Comparison of ENCODE assay signal across 8 mouse cellular contexts in the genomic region with DNA sequence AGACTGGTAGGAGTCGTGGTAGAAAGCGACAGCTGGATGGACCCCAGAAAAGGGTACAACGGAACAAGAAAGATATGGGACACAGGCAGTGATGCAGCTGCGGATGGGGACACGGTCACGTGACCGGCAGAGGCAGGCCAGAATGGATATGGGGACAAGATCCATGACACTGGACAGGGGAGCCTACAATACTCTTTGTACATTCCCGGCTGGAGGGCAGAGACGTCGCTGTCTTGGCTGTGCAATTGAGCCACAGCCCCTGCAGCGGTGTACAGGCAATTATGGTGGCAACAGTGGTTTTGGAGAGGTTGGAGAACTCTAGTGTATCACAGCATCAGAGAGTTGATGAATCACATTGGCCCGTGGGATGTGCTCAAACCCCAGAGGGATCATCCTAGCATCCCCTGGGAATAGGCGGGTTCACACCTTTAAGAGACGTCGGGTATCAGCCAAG. TPM values are rescaled to one million over a fixed set of nuclear protein-coding genes. Genes with fewer than 3 reads are reported as not detected.
DNase-seq lines count a peak whose midpoint lies in the region; ATAC-seq and TF ChIP-seq lines count a peak whose summit lies in the region.

No protein-coding gene starts in this region.

- H3K4me3 ChIP-seq in CH12.LX (replicated peaks in 1 of 3; ENCODE audit: low read depth in 2 of 3, low read length in 2 of 3, poor library complexity in 1 of 3) = peak overlapping the region; percentile 16 to 86 (median 73)
- peak overlapping the region; percentile 75 for H3K4me3 ChIP-seq in embryonic facial prominence, embryonic 14.5 days (ENCODE audit: low read depth, low read length)
- H3K4me3 ChIP-seq in hindbrain, embryonic 13.5 days = peak overlapping the region; percentile 75
- peak overlapping the region; percentile 77 for H3K4me3 ChIP-seq in liver, embryonic 12.5 days

- peak; percentile 62 for DNase-seq in embryo, embryonic 10 days (ENCODE audit: low spot score)
- no peak for DNase-seq in embryo, embryonic 11 days
- no peak for DNase-seq in CH12.LX (ENCODE audit: extremely low read depth)
- peak; percentile 38 for DNase-seq in embryonic facial prominence, embryonic 14.5 days (ENCODE audit: low spot score)
- DNase-seq in adipocyte (ENCODE audit: low spot score) = no peak

- in situ Hi-C loops in CH12.LX (cut with MboI; ENCODE audit: low pct_ligation_motif_present, low pct_unique_long_range_greater_than_20kb, low sequenced_read_pairs) = no loop called here

- 6% methylated on average over 15 of the region's 15 CpGs for WGBS in embryonic facial prominence, embryonic 14.5 days
- 5% methylated on average over 15 of the region's 15 CpGs for WGBS in hindbrain, embryonic 13.5 days
- 4% methylated on average over 15 of the region's 15 CpGs for WGBS in liver, embryonic 12.5 days (ENCODE audit: insufficient replicate concordance)

- H3K4me2 ChIP-seq in CH12.LX (ENCODE audit: insufficient read depth, low read depth, poor library complexity, severe bottlenecking) = peak overlapping the region; percentile 10
- peak overlapping the region; percentile 92 for H3K4me2 ChIP-seq in embryonic facial prominence, embryonic 14.5 days (ENCODE audit: low read depth, low read length)
- peak overlapping the region; percentile 92 for H3K4me2 ChIP-seq in hindbrain, embryonic 13.5 days
- peak overlapping the region; percentile 100 for H3K4me2 ChIP-seq in liver, embryonic 12.5 days

- no peak for TF ChIP-seq POLR2A in CH12.LX (IDR thresholded peaks at IDR 0.05; ENCODE audit: low read depth, low read length)

- no peaks in the 10 kb centered on the region for H3K79me2 ChIP-seq in CH12.LX (replicated peaks; ENCODE audit: control insufficient read depth, extremely low read depth, insufficient read depth, poor library complexity, severe bottlenecking)

- H3K36me3 ChIP-seq in CH12.LX (replicated peaks in 1 of 2; ENCODE audit: control insufficient read depth in 1 of 2, insufficient read depth in 1 of 2, low read length in 1 of 2) = peaks cover 0 to 16% of the 10 kb centered on the region in 2 experiments
- H3K36me3 ChIP-seq in embryonic facial prominence, embryonic 14.5 days (ENCODE audit: control insufficient read depth, insufficient read depth, low read length) = no peaks in the 10 kb centered on the region
- H3K36me3 ChIP-seq in hindbrain, embryonic 13.5 days = no peaks in the 10 kb centered on the region
- H3K36me3 ChIP-seq in liver, embryonic 12.5 days = peaks cover 12% of the 10 kb centered on the region

- TF ChIP-seq CTCF in CH12.LX (conservative IDR thresholded peaks at IDR 0.05 in 1 of 2, IDR thresholded peaks at IDR 0.05 in 1 of 2; ENCODE audit: low read depth in 2 of 2, low read length in 2 of 2) = no peak

- H3K9ac ChIP-seq in CH12.LX (ENCODE audit: insufficient read depth, low read depth) = peak overlapping the region; percentile 25; the same call in 1 of the 2 replicates
- peak overlapping the region; percentile 78 for H3K9ac ChIP-seq in embryonic facial prominence, embryonic 14.5 days (ENCODE audit: low read depth, low read length)
- peak overlapping the region; percentile 87 for H3K9ac ChIP-seq in hindbrain, embryonic 13.5 days
- peak overlapping the region; percentile 88 for H3K9ac ChIP-seq in liver, embryonic 12.5 days

- peaks cover 13 to 29% of the 10 kb centered on the region in 2 experiments for H3K4me1 ChIP-seq in CH12.LX (ENCODE audit: control insufficient read depth in 1 of 2, insufficient read depth in 2 of 2)
- peaks cover 67% of the 10 kb centered on the region for H3K4me1 ChIP-seq in embryonic facial prominence, embryonic 14.5 days (ENCODE audit: control insufficient read depth, insufficient read depth, low read length)
- H3K4me1 ChIP-seq in hindbrain, embryonic 13.5 days (replicated peaks) = peaks cover 85% of the 10 kb centered on the region
- H3K4me1 ChIP-seq in liver, embryonic 12.5 days = peaks cover 97% of the 10 kb centered on the region

- peaks cover 2% of the 10 kb centered on the region for H3K27me3 ChIP-seq in CH12.LX (replicated peaks)
- H3K27me3 ChIP-seq in embryonic facial prominence, embryonic 14.5 days (replicated peaks; ENCODE audit: control insufficient read depth, insufficient read depth, low read length) = no peaks in the 10 kb centered on the region
- H3K27me3 ChIP-seq in hindbrain, embryonic 13.5 days = peaks cover 31% of the 10 kb centered on the region
- H3K27me3 ChIP-seq in liver, embryonic 12.5 days (replicated peaks) = peaks cover 22% of the 10 kb centered on the region

- dilution Hi-C loops in CH12.LX (cut with MboI; ENCODE audit: extremely low pct_ligation_motif_present, extremely low pct_unique_long_range_greater_than_20kb, low sequenced_read_pairs) = no loop called here

- no peak overlapping the region for H3K27ac ChIP-seq in CH12.LX (ENCODE audit: insufficient read depth, low read depth)
- peak overlapping the region; percentile 65 for H3K27ac ChIP-seq in embryonic facial prominence, embryonic 14.5 days (replicated peaks; ENCODE audit: low read depth, low read length)
- peak overlapping the region; percentile 89 for H3K27ac ChIP-seq in hindbrain, embryonic 13.5 days
- H3K27ac ChIP-seq in liver, embryonic 12.5 days = peak overlapping the region; percentile 98

- ATAC-seq in embryonic facial prominence, embryonic 14.5 days (ENCODE audit: low read depth) = peak; percentile 3
- ATAC-seq in hindbrain, embryonic 13.5 days (ENCODE audit: low FRiP score) = peak; percentile 21
- ATAC-seq in liver, embryonic 12.5 days = peak; percentile 0
- peak; percentile 38; the same call in 1 of the 2 replicates for ATAC-seq in monocyte, adult 5-6 weeks (replicated peaks; ENCODE audit: insufficient number of reproducible peaks, low FRiP score, low TSS enrichment, poor library complexity, severe bottlenecking)

- no peak for TF ChIP-seq EP300 in CH12.LX (IDR thresholded peaks at IDR 0.05; ENCODE audit: low read length)

- TF ChIP-seq RAD21 in CH12.LX (IDR thresholded peaks at IDR 0.05; ENCODE audit: low read depth, low read length) = no peak

- H3K9me3 ChIP-seq in CH12.LX (replicated peaks; ENCODE audit: low read length) = no peaks in the 10 kb centered on the region
- no peaks in the 10 kb centered on the region for H3K9me3 ChIP-seq in embryonic facial prominence, embryonic 14.5 days (ENCODE audit: control insufficient read depth, low read length)
- no peaks in the 10 kb centered on the region for H3K9me3 ChIP-seq in hindbrain, embryonic 13.5 days
- no peaks in the 10 kb centered on the region for H3K9me3 ChIP-seq in liver, embryonic 12.5 days (replicated peaks)

TF ChIP-seq in CH12.LX, 34 proteins besides CTCF, POLR2A, EP300 and RAD21:
- peak; percentile 78 for TF ChIP-seq USF2 (conservative IDR thresholded peaks at IDR 0.05; ENCODE audit: low read depth, low read length)
- TF ChIP-seq USF1 (IDR thresholded peaks at IDR 0.05; ENCODE audit: low read depth, low read length) = peak; percentile 80
- no peak for TF ChIP-seq KAT2A (IDR thresholded peaks at IDR 0.05; ENCODE audit: insufficient replicate concordance, low read length)
- peak; percentile 71 for TF ChIP-seq BHLHE40 (IDR thresholded peaks at IDR 0.05; ENCODE audit: low read depth, low read length)

RNA-seq across cellular contexts. Expression of a gene that starts 0.6 kb away (rescaled TPM):
- total RNA-seq in CH12.LX (2012; rRNA removed) (4.2 and 4.8 TPM in 2 replicates), CH12.LX (2014; rRNA removed) (3.5 and 4.5 TPM in 2 replicates)
- polyA plus RNA-seq in CH12.LX (2012; ENCODE audit: insufficient read length, low read depth) = 5.8 and 6.6 TPM in 2 replicates
- 4.6 and 6.4 TPM in 2 replicates for polyA plus RNA-seq in embryonic facial prominence, embryonic 14.5 days (2014; fragmentation: Nextera tagmentation; extraction: Ambion mirVana)
- polyA plus RNA-seq in hindbrain, embryonic 13.5 days (2015; fragmentation: Nextera tagmentation; extraction: Ambion mirVana) = 24.4 and 25.5 TPM in 2 replicates
- polyA plus RNA-seq in liver, embryonic 12.5 days (2016; fragmentation: Nextera tagmentation; extraction: Ambion mirVana) = 11.1 and 11.9 TPM in 2 replicates
- 0.68 to 1.0 TPM (median 0.96 TPM) in 3 replicates for total RNA-seq in monocyte, adult 5-6 weeks (2017)

RNA-seq across cellular contexts. Expression of a gene that starts 3.4 kb away (rescaled TPM):
- 0.08 TPM in 2 replicates for total RNA-seq in CH12.LX (2012; rRNA removed)
- not detected in 2 replicates for total RNA-seq in CH12.LX (2014; rRNA removed)
- polyA plus RNA-seq in CH12.LX (2012; ENCODE audit: insufficient read length, low read depth) = 0.10 TPM in 1 of 2 replicates, not detected in the other
- 9.6 and 10.7 TPM in 2 replicates for polyA plus RNA-seq in embryonic facial prominence, embryonic 14.5 days (2014; fragmentation: Nextera tagmentation; extraction: Ambion mirVana)
- 4.2 and 5.2 TPM in 2 replicates for polyA plus RNA-seq in hindbrain, embryonic 13.5 days (2015; fragmentation: Nextera tagmentation; extraction: Ambion mirVana)
- polyA plus RNA-seq in liver, embryonic 12.5 days (2016; fragmentation: Nextera tagmentation; extraction: Ambion mirVana) = 2.1 and 2.7 TPM in 2 replicates
- not detected in 3 replicates for total RNA-seq in monocyte, adult 5-6 weeks (2017)

RNA-seq across cellular contexts. Expression of a gene that starts 14.7 kb away (rescaled TPM):
- 11.8 and 13.6 TPM in 2 replicates for total RNA-seq in CH12.LX (2012; rRNA removed)
- total RNA-seq in CH12.LX (2014; rRNA removed) = 14.1 and 14.7 TPM in 2 replicates
- polyA plus RNA-seq in CH12.LX (2012; ENCODE audit: insufficient read length, low read depth) = 14.1 and 14.5 TPM in 2 replicates
- polyA plus RNA-seq in embryonic facial prominence, embryonic 14.5 days (2014; fragmentation: Nextera tagmentation; extraction: Ambion mirVana) = 9.2 and 9.9 TPM in 2 replicates
- polyA plus RNA-seq in hindbrain, embryonic 13.5 days (2015; fragmentation: Nextera tagmentation; extraction: Ambion mirVana) = 11.8 and 12.8 TPM in 2 replicates
- 12.3 and 12.6 TPM in 2 replicates for polyA plus RNA-seq in liver, embryonic 12.5 days (2016; fragmentation: Nextera tagmentation; extraction: Ambion mirVana)
- total RNA-seq in monocyte, adult 5-6 weeks (2017) = 2.9 to 6.6 TPM (median 3.1 TPM) in 3 replicates

RNA-seq across cellular contexts. Expression of a gene that starts 36.4 kb away (rescaled TPM):
- total RNA-seq in CH12.LX (2012; rRNA removed) = 79.4 and 83.2 TPM in 2 replicates
- 41.8 and 49.1 TPM in 2 replicates for total RNA-seq in CH12.LX (2014; rRNA removed)
- 317 and 407 TPM in 2 replicates for polyA plus RNA-seq in CH12.LX (2012; ENCODE audit: insufficient read length, low read depth)
- 573 and 574 TPM in 2 replicates for polyA plus RNA-seq in embryonic facial prominence, embryonic 14.5 days (2014; fragmentation: Nextera tagmentation; extraction: Ambion mirVana)
- 1,028 and 1,039 TPM in 2 replicates for polyA plus RNA-seq in hindbrain, embryonic 13.5 days (2015; fragmentation: Nextera tagmentation; extraction: Ambion mirVana)
- 371 and 388 TPM in 2 replicates for polyA plus RNA-seq in liver, embryonic 12.5 days (2016; fragmentation: Nextera tagmentation; extraction: Ambion mirVana)
- total RNA-seq in monocyte, adult 5-6 weeks (2017) = 55.6 to 90.6 TPM (median 83.3 TPM) in 3 replicates

RNA-seq across cellular contexts. Expression of a gene that starts 42.4 kb away (rescaled TPM):
- total RNA-seq in CH12.LX (2012; rRNA removed) (0.59 and 0.64 TPM in 2 replicates), CH12.LX (2014; rRNA removed) (not detected in 2 replicates)
- not detected in 2 replicates for polyA plus RNA-seq in CH12.LX (2012; ENCODE audit: insufficient read length, low read depth)
- polyA plus RNA-seq in embryonic facial prominence, embryonic 14.5 days (2014; fragmentation: Nextera tagmentation; extraction: Ambion mirVana) = 28.3 and 33.3 TPM in 2 replicates
- polyA plus RNA-seq in hindbrain, embryonic 13.5 days (2015; fragmentation: Nextera tagmentation; extraction: Ambion mirVana) = 36.8 and 37.4 TPM in 2 replicates
- polyA plus RNA-seq in liver, embryonic 12.5 days (2016; fragmentation: Nextera tagmentation; extraction: Ambion mirVana) = 20.9 and 22.7 TPM in 2 replicates
- 6.5 to 24.6 TPM (median 24.4 TPM) in 3 replicates for total RNA-seq in monocyte, adult 5-6 weeks (2017)

Comparison
In these comparisons a context has a peak if more than half of its experiments do, and no peak if none do; other contexts are left out.
1. DNase-seq: peak in embryo, embryonic 10 days (single experiment) and embryonic facial prominence, embryonic 14.5 days (single experiment); none in embryo, embryonic 11 days (single experiment), CH12.LX (single experiment) and adipocyte (single experiment).
2. H3K4me2 ChIP-seq: peak in every context shown above with its lines; median percentile 100 in liver, embryonic 12.5 days; 92 in embryonic facial prominence, embryonic 14.5 days; 92 in hindbrain, embryonic 13.5 days; 10 in CH12.LX.
3. H3K9ac ChIP-seq: peak in every context shown above with its lines; median percentile 88 in liver, embryonic 12.5 days; 87 in hindbrain, embryonic 13.5 days; 78 in embryonic facial prominence, embryonic 14.5 days; 25 in CH12.LX.
4. Peak in every context shown above with its lines, with median percentiles within 50 percentile points of each other: H3K4me3 ChIP-seq and ATAC-seq.